Mouse (Mus musculus): Measurements from ENCODE around the gene Rai14. TPM values are rescaled to one million over a fixed set of nuclear protein-coding genes. Genes with fewer than 3 reads are reported as not detected.

Gene Rai14
- polyA plus RNA-seq, 1 experiment from 2014 or later: 4.8 TPM

- no peak for TF ChIP-seq CTCF (IDR thresholded peaks at IDR 0.05; ENCODE audit: low read depth)
- no peak for TF ChIP-seq EP300 (IDR thresholded peaks at IDR 0.05; ENCODE audit: low read depth)
- H3K36me3 ChIP-seq (replicated peaks; ENCODE audit: insufficient read depth, low read length): no peaks in the 10 kb centered on the region
- H3K9ac ChIP-seq (replicated peaks): no peak overlapping the region
- H3K4me3 ChIP-seq (ENCODE audit: low read depth, low read length): no peak overlapping the region
- WGBS (ENCODE audit: insufficient replicate concordance): 83% methylated on average over 8 of the region's 8 CpGs
- no peak overlapping the region for H3K27ac ChIP-seq (ENCODE audit: low read depth)
- H3K4me1 ChIP-seq (ENCODE audit: insufficient read depth): peaks cover 11% of the 10 kb centered on the region; the same call in 1 of the 2 replicates
- no peak overlapping the region for H3K4me2 ChIP-seq (ENCODE audit: low read depth, low read length)
- peaks cover 5% of the 10 kb centered on the region for H3K9me3 ChIP-seq (ENCODE audit: low read length)
- no peaks in the 10 kb centered on the region for H3K27me3 ChIP-seq (ENCODE audit: insufficient read depth, low read length)
- DNase-seq (no peak), ATAC-seq (no peak)
These were observed 93.2 kb downstream of the Rai14 start for GRCm38 (mm10) chr15:10621194-10621593.

DNA sequence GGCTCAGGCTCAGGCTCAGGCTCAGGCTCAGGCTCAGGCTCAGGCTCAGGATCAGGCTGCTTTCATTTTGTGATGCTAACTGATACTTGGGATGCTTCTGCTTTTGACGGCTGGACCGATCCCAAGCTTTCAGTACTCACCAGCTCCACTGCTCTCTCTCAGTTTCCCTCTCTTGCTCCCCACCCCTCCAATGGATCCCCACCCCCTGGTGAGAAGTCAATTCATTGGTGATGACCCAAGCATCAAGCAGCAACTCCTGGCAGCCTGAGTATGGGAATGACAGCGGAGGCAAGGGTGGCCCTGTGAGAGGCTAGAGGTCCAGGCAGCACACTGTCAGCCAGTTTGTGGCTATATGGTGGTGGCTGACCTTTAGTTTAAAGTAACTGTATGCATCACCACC lies 94.7 kb downstream of the Rai14 start:
- 85% methylated on average over 3 of the region's 3 CpGs for WGBS (ENCODE audit: insufficient replicate concordance)
- TF ChIP-seq EP300 (IDR thresholded peaks at IDR 0.05; ENCODE audit: low read depth) (no peak), CTCF (IDR thresholded peaks at IDR 0.05; ENCODE audit: low read depth) (no peak)
- Histone ChIP-seq H3K4me1 (ENCODE audit: insufficient read depth) (0 out of 2 replicates have a peak, but pooled peaks cover 7% of the 10 kb centered on the region), H3K27ac (ENCODE audit: low read depth) (no peak overlapping the region), H3K4me2 (ENCODE audit: low read depth, low read length) (no peak overlapping the region), H3K4me3 (ENCODE audit: low read depth, low read length) (no peak overlapping the region), H3K36me3 (replicated peaks; ENCODE audit: insufficient read depth, low read length) (no peaks in the 10 kb centered on the region), H3K27me3 (ENCODE audit: insufficient read depth, low read length) (no peaks in the 10 kb centered on the region), H3K9me3 (ENCODE audit: low read length) (peaks cover 5% of the 10 kb centered on the region), H3K9ac (replicated peaks) (no peak overlapping the region)
- ATAC-seq (no peak), DNase-seq (no peak)

DNA sequence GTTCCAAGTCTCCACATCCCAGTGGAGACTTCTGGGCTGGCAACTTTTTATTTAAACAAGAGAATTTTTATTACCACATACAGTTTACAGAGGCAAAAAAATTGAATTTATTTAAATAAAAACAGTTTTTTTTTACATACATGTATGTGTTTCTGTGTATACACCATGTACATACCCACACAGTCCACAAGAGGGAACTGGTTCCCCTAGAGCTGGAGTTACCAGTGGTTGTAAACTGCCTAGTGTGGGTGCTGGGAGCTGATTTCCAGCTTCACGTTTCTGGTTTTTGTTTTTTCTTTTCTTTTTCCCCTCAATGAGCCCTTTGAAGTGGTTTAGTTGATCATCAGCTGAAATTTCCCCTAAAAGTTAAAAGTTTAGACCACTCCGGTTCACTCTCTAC lies 96.1 kb downstream of the Rai14 start:
- Histone ChIP-seq H3K4me3 (ENCODE audit: low read depth, low read length) (no peak overlapping the region), H3K27ac (ENCODE audit: low read depth) (no peak overlapping the region), H3K9ac (replicated peaks) (no peak overlapping the region), H3K4me2 (ENCODE audit: low read depth, low read length) (no peak overlapping the region), H3K9me3 (ENCODE audit: low read length) (peaks cover 5% of the 10 kb centered on the region), H3K27me3 (ENCODE audit: insufficient read depth, low read length) (no peaks in the 10 kb centered on the region), H3K36me3 (replicated peaks; ENCODE audit: insufficient read depth, low read length) (no peaks in the 10 kb centered on the region), H3K4me1 (ENCODE audit: insufficient read depth) (0 out of 2 replicates have a peak, but pooled peaks cover 5% of the 10 kb centered on the region)
- DNase-seq: no peak
- no peak for ATAC-seq
- no peak for TF ChIP-seq EP300 (IDR thresholded peaks at IDR 0.05; ENCODE audit: low read depth)
- peak; percentile 21; the same call in 1 of the 2 replicates for TF ChIP-seq CTCF (IDR thresholded peaks at IDR 0.05; ENCODE audit: low read depth)
- WGBS (ENCODE audit: insufficient replicate concordance): 83% methylated on average over 2 of the region's 2 CpGs

- Histone ChIP-seq H3K9ac (replicated peaks) (no peak overlapping the region), H3K9me3 (ENCODE audit: low read length) (peaks cover 5% of the 10 kb centered on the region), H3K27ac (ENCODE audit: low read depth) (no peak overlapping the region), H3K27me3 (ENCODE audit: insufficient read depth, low read length) (no peaks in the 10 kb centered on the region), H3K36me3 (replicated peaks; ENCODE audit: insufficient read depth, low read length) (no peaks in the 10 kb centered on the region), H3K4me1 (ENCODE audit: insufficient read depth) (no peaks in the 10 kb centered on the region), H3K4me2 (ENCODE audit: low read depth, low read length) (no peak overlapping the region), H3K4me3 (ENCODE audit: low read depth, low read length) (no peak overlapping the region)
- no peak for TF ChIP-seq EP300 (IDR thresholded peaks at IDR 0.05; ENCODE audit: low read depth)
- no peak for TF ChIP-seq CTCF (IDR thresholded peaks at IDR 0.05; ENCODE audit: low read depth)
- ATAC-seq: no peak
- no peak for DNase-seq
- WGBS (ENCODE audit: insufficient replicate concordance): 67% methylated on average over 6 of the region's 6 CpGs
These were observed 98.4 kb downstream of the Rai14 start for GRCm38 (mm10) chr15:10616001-10616400.

- H3K4me3 ChIP-seq (ENCODE audit: low read depth, low read length): no peak overlapping the region
- no peak for TF ChIP-seq CTCF (IDR thresholded peaks at IDR 0.05; ENCODE audit: low read depth)
- no peak for TF ChIP-seq EP300 (IDR thresholded peaks at IDR 0.05; ENCODE audit: low read depth)
- DNase-seq (no peak), ATAC-seq (no peak)
- H3K4me1 ChIP-seq (ENCODE audit: insufficient read depth): no peaks in the 10 kb centered on the region
- H3K9ac ChIP-seq (replicated peaks): no peak overlapping the region
- no peak overlapping the region for H3K27ac ChIP-seq (ENCODE audit: low read depth)
- H3K36me3 ChIP-seq (replicated peaks; ENCODE audit: insufficient read depth, low read length): peaks cover 4% of the 10 kb centered on the region; the same call in 1 of the 2 replicates
- WGBS (ENCODE audit: insufficient replicate concordance): 83% methylated on average over 9 of the region's 9 CpGs
- no peaks in the 10 kb centered on the region for H3K9me3 ChIP-seq (ENCODE audit: low read length)
- H3K4me2 ChIP-seq (ENCODE audit: low read depth, low read length): no peak overlapping the region
- no peaks in the 10 kb centered on the region for H3K27me3 ChIP-seq (ENCODE audit: insufficient read depth, low read length)
These were observed 103.4 kb downstream of the Rai14 start for GRCm38 (mm10) chr15:10611040-10611439.

GRCm38 (mm10) chr15:10609107-10609506 lies 105.3 kb downstream of the Rai14 start:
- no peak overlapping the region for H3K9ac ChIP-seq (replicated peaks)
- peaks cover 7% of the 10 kb centered on the region; the same call in 1 of the 2 replicates for H3K36me3 ChIP-seq (replicated peaks; ENCODE audit: insufficient read depth, low read length)
- no peak for TF ChIP-seq EP300 (IDR thresholded peaks at IDR 0.05; ENCODE audit: low read depth)
- no peak for TF ChIP-seq CTCF (IDR thresholded peaks at IDR 0.05; ENCODE audit: low read depth)
- DNase-seq (no peak), ATAC-seq (no peak)
- H3K4me2 ChIP-seq (ENCODE audit: low read depth, low read length): no peak overlapping the region
- H3K4me1 ChIP-seq (ENCODE audit: insufficient read depth): no peaks in the 10 kb centered on the region
- no peak overlapping the region for H3K4me3 ChIP-seq (ENCODE audit: low read depth, low read length)
- no peak overlapping the region for H3K27ac ChIP-seq (ENCODE audit: low read depth)
- H3K27me3 ChIP-seq (ENCODE audit: insufficient read depth, low read length): no peaks in the 10 kb centered on the region
- 90% methylated on average over 4 of the region's 4 CpGs for WGBS (ENCODE audit: insufficient replicate concordance)
- H3K9me3 ChIP-seq (ENCODE audit: low read length): no peaks in the 10 kb centered on the region

Measured in liver, postnatal 0 days (tissue).